Mouse (Mus musculus): Measurements from ENCODE around the gene Tbc1d2.
A peak's percentile ranks its signal among the peaks of the same experiment; 100 is the strongest.

GRCm38 (mm10) chr4:46601844-46602423 is 48.1 kb downstream of the Tbc1d2 start, which contains the start of gene Coro2a:
- TF ChIP-seq CTCF (conservative IDR thresholded peaks at IDR 0.05; ENCODE audit: low read length) = peak; percentile 62
- TF ChIP-seq POU5F1 (IDR thresholded peaks at IDR 0.05; ENCODE audit: borderline replicate concordance, low read length) = no peak
- no peak for TF ChIP-seq NANOG (IDR thresholded peaks at IDR 0.05; ENCODE audit: borderline replicate concordance, low read length)
